Mouse (Mus musculus) CH12.LX (cell line): ENCODE measurements around the gene Arhgap42. TPM values are rescaled to one million over a fixed set of nuclear protein-coding genes. Genes with fewer than 3 reads are reported as not detected.

Experiments used
- DNase-seq: peaks from one replicate; pipeline ENCODE4 v3.0.0-alpha.2; 2013; ENCODE audit errors: extremely low read depth
- H3K27ac ChIP-seq: 2 replicates; pipeline ENCODE4 v1.5.1; 2012; ENCODE audit warnings: low read depth, mild to moderate bottlenecking, control low read depth, moderate library complexity; ENCODE audit not compliant: insufficient read depth
- H3K27me3 ChIP-seq: replicated peaks from 2 replicates; pipeline ENCODE3; 2012; ENCODE audit warnings: inconsistent platforms
- H3K36me3 ChIP-seq, 2 experiments: replicated peaks in 1 of 2; 2 replicates each; pipeline versions ENCODE3 to v1.6.1; 2012; ENCODE audit warnings: inconsistent platforms in 1 of 2, low read length in 1 of 2, mild to moderate bottlenecking in 1 of 2, mixed read lengths in 1 of 2, moderate library complexity in 1 of 2; ENCODE audit not compliant: control insufficient read depth in 1 of 2, insufficient read depth in 1 of 2
- H3K4me1 ChIP-seq, 2 experiments: 2 replicates each; pipeline ENCODE4 v1.6.1; 2012; ENCODE audit warnings: inconsistent platforms in 1 of 2, moderate library complexity in 1 of 2; ENCODE audit not compliant: insufficient read depth in 2 of 2, control insufficient read depth in 1 of 2
- H3K4me2 ChIP-seq: 2 replicates; pipeline ENCODE4 v1.6.1; 2012; ENCODE audit warnings: low read depth, mild to moderate bottlenecking, control low read depth; ENCODE audit not compliant: poor library complexity, insufficient read depth, severe bottlenecking
- H3K4me3 ChIP-seq, 3 experiments: fragments of 150-350 bp in 1 of 3; sonication (generic) in 1 of 3; replicated peaks in 1 of 3; 2 replicates each; pipeline versions ENCODE3 to v1.5.1; 2011 to 2012; ENCODE audit warnings: low read depth in 2 of 3, low read length in 2 of 3, mild to moderate bottlenecking in 2 of 3, moderate library complexity in 2 of 3, control low read depth in 1 of 3, improper control_type of control experiment in 1 of 3, inconsistent platforms in 1 of 3, mixed read lengths in 1 of 3; ENCODE audit not compliant: poor library complexity in 1 of 3
- H3K79me2 ChIP-seq: replicated peaks from 2 replicates; pipeline ENCODE4 v1.6.1; 2012; ENCODE audit warnings: mild to moderate bottlenecking, moderate library complexity; ENCODE audit not compliant: control insufficient read depth, poor library complexity, insufficient read depth, severe bottlenecking; ENCODE audit errors: extremely low read depth
- H3K9ac ChIP-seq: 2 replicates; pipeline ENCODE4 v1.6.1; 2012; ENCODE audit warnings: low read depth, mild to moderate bottlenecking, control low read depth, moderate library complexity; ENCODE audit not compliant: insufficient read depth
- H3K9me3 ChIP-seq: replicated peaks from 2 replicates; pipeline ENCODE3; 2012; ENCODE audit warnings: low read length, inconsistent platforms, mixed read lengths
- BHLHE40 ChIP-seq: IDR thresholded peaks from 2 replicates; pipeline ENCODE4 v1.6.1; 2011; ENCODE audit warnings: mild to moderate bottlenecking, low read depth, low read length, improper control_type of control experiment
- CHD1 ChIP-seq: IDR thresholded peaks from 2 replicates; pipeline ENCODE4 v1.6.1; 2012; ENCODE audit warnings: low read depth, low read length, improper control_type of control experiment, inconsistent platforms
- E2F4 ChIP-seq: IDR thresholded peaks from 2 replicates; pipeline ENCODE4 v1.6.1; 2011; ENCODE audit warnings: low read depth, low read length, improper control_type of control experiment; ENCODE audit not compliant: insufficient replicate concordance
- EP300 ChIP-seq: IDR thresholded peaks from 2 replicates; pipeline ENCODE4 v1.6.1; 2011; ENCODE audit warnings: low read length, improper control_type of control experiment
- ETS1 ChIP-seq: conservative IDR thresholded peaks from 2 replicates; pipeline ENCODE4 v1.6.1; 2012; ENCODE audit warnings: low read depth, mild to moderate bottlenecking, inconsistent platforms, low read length, improper control_type of control experiment, moderate library complexity
- HCFC1 ChIP-seq: IDR thresholded peaks from 2 replicates; pipeline ENCODE4 v1.6.1; 2012; ENCODE audit warnings: low read depth, mild to moderate bottlenecking, inconsistent platforms, low read length, improper control_type of control experiment
- IRF4 ChIP-seq: IDR thresholded peaks from 2 replicates; pipeline ENCODE4 v1.6.1; 2014; ENCODE audit warnings: low read depth, mild to moderate bottlenecking, inconsistent platforms, low read length, improper control_type of control experiment
- JUN ChIP-seq: IDR thresholded peaks from 2 replicates; pipeline ENCODE4 v1.6.1; 2011; ENCODE audit warnings: low read depth, mild to moderate bottlenecking, low read length, improper control_type of control experiment, moderate library complexity; ENCODE audit not compliant: insufficient read depth
- JUND ChIP-seq: conservative IDR thresholded peaks from 2 replicates; pipeline ENCODE4 v1.6.1; 2011; ENCODE audit warnings: low read depth, low read length, improper control_type of control experiment
- KAT2A ChIP-seq: IDR thresholded peaks from 2 replicates; pipeline ENCODE4 v1.6.1; 2012; ENCODE audit warnings: low read length, improper control_type of control experiment, inconsistent platforms; ENCODE audit not compliant: insufficient replicate concordance
- MAFK ChIP-seq: IDR thresholded peaks from 2 replicates; pipeline ENCODE4 v1.6.1; 2011; ENCODE audit warnings: low read length, improper control_type of control experiment; ENCODE audit not compliant: insufficient replicate concordance
- MAX ChIP-seq: IDR thresholded peaks from 2 replicates; pipeline ENCODE4 v1.6.1; 2011; ENCODE audit warnings: low read length, improper control_type of control experiment
- MAZ ChIP-seq: IDR thresholded peaks from 2 replicates; pipeline ENCODE4 v1.6.1; 2012; ENCODE audit warnings: low read depth, mild to moderate bottlenecking, inconsistent platforms, low read length, improper control_type of control experiment, moderate library complexity
- MEF2A ChIP-seq: IDR thresholded peaks from 2 replicates; pipeline ENCODE4 v1.6.1; 2014; ENCODE audit warnings: low read depth, mild to moderate bottlenecking, inconsistent platforms, low read length, improper control_type of control experiment, borderline replicate concordance
- MYC ChIP-seq: IDR thresholded peaks from 2 replicates; pipeline ENCODE4 v1.6.1; 2011; ENCODE audit warnings: low read depth, mild to moderate bottlenecking, improper control_type of control experiment, low read length
- NELFE ChIP-seq: IDR thresholded peaks from 2 replicates; pipeline ENCODE4 v1.6.1; 2011; ENCODE audit warnings: low read depth, low read length, improper control_type of control experiment
- PAX5 ChIP-seq: IDR thresholded peaks from 2 replicates; pipeline ENCODE4 v1.6.1; 2012; ENCODE audit warnings: low read length, inconsistent platforms, mixed read lengths
- RAD21 ChIP-seq: IDR thresholded peaks from 2 replicates; pipeline ENCODE4 v1.6.1; 2011; ENCODE audit warnings: low read depth, mild to moderate bottlenecking, low read length, improper control_type of control experiment, moderate library complexity
- SMC3 ChIP-seq: IDR thresholded peaks from 2 replicates; pipeline ENCODE4 v1.6.1; 2011; ENCODE audit warnings: low read depth, low read length, improper control_type of control experiment
- TBP ChIP-seq: conservative IDR thresholded peaks from 2 replicates; pipeline ENCODE4 v1.6.1; 2011; ENCODE audit warnings: low read depth, low read length, improper control_type of control experiment
- TCF12 ChIP-seq: IDR thresholded peaks from 2 replicates; pipeline ENCODE4 v1.6.1; 2014; ENCODE audit warnings: low read depth, mild to moderate bottlenecking, inconsistent platforms, low read length, improper control_type of control experiment
- UBTF ChIP-seq: IDR thresholded peaks from 2 replicates; pipeline ENCODE4 v1.6.1; 2012; ENCODE audit warnings: low read depth, mild to moderate bottlenecking, inconsistent platforms, low read length, improper control_type of control experiment, moderate library complexity
- USF1 ChIP-seq: IDR thresholded peaks from 2 replicates; pipeline ENCODE4 v1.6.1; 2014; ENCODE audit warnings: low read depth, mild to moderate bottlenecking, inconsistent platforms, low read length, improper control_type of control experiment
- USF2 ChIP-seq: conservative IDR thresholded peaks from 2 replicates; pipeline ENCODE4 v1.6.1; 2011; ENCODE audit warnings: low read depth, low read length, improper control_type of control experiment
- ZKSCAN1 ChIP-seq: IDR thresholded peaks from 2 replicates; pipeline ENCODE4 v1.6.1; 2012; ENCODE audit warnings: low read depth, inconsistent platforms, low read length, improper control_type of control experiment, borderline replicate concordance
- ZMIZ1 ChIP-seq: IDR thresholded peaks from 2 replicates; pipeline ENCODE4 v1.6.1; 2012; ENCODE audit warnings: low read depth, mild to moderate bottlenecking, inconsistent platforms, low read length, improper control_type of control experiment
- ZNF384 ChIP-seq: IDR thresholded peaks from 2 replicates; pipeline ENCODE4 v1.6.1; 2012; ENCODE audit warnings: low read depth, low read length, improper control_type of control experiment, inconsistent platforms
- dilution Hi-C: fragments of 300-500 bp; cut with MboI; formaldehyde crosslinking; loops from 2 replicates; pipeline ENCODE4 v1.14.3; 2020; ENCODE audit warnings: low sequenced_read_pairs; ENCODE audit not compliant: extremely low pct_unique_long_range_greater_than_20kb, extremely low pct_ligation_motif_present
- in situ Hi-C: fragments of 300-500 bp; cut with MboI; formaldehyde crosslinking; loops from 3 replicates; pipeline ENCODE4 v1.14.3; 2019; ENCODE audit warnings: low sequenced_read_pairs, low pct_ligation_motif_present, low pct_unique_long_range_greater_than_20kb, mixed read lengths
- polyA plus RNA-seq: library from polyadenylated mRNA; unstranded; fragments of >175 nt; gene quantifications from 2 replicates; pipeline ENCODE4 v1.2.1, GENCODE M21; 2012; ENCODE audit warnings: low read depth; ENCODE audit not compliant: insufficient read length
- total RNA-seq, 2 experiments: library from RNA; depleted of rRNA; stranded (reverse); fragments of 300-350 nt in 1 of 2; fragments of >200 nt in 1 of 2; gene quantifications; 2 replicates each; pipeline ENCODE4 v1.2.3; 2012 to 2014

Gene Arhgap42
- total and polyA plus RNA-seq, 3 experiments: not detected

DNA sequence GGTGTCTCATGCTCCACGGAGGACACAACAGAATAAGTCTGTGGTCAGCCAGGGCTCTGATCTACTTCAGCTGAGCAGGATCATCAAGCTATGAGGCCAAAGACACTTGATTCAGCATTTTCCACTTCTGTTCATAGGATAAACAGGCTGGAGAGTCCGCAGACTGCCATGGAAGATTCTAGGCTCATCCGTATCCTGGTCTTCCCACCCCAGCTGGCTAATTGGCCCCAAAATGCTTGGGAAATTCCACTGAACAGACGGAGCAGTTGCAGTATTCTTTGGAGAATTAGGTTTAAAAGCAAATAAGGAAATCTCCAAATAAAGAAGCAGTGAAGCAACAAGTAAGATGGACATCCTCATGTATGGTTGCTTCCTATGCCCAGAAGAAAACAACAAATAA, 126.0 kb downstream of the Arhgap42 start:
- no peaks in the 10 kb centered on the region for H3K9me3 ChIP-seq
- H3K4me3 ChIP-seq: no peak overlapping the region
- no peak overlapping the region for H3K9ac ChIP-seq
- TF ChIP-seq MEF2A (no peak), CHD1 (no peak), NELFE (no peak), RAD21 (no peak), KAT2A (no peak), EP300 (no peak), USF1 (no peak), HCFC1 (no peak), JUND (no peak), PAX5 (no peak), ZMIZ1 (no peak), ZNF384 (no peak), UBTF (no peak), USF2 (no peak), IRF4 (no peak), TBP (no peak), MAFK (no peak), JUN (no peak), BHLHE40 (no peak)
- TF ChIP-seq, all 38 proteins: peak for 0
- dilution Hi-C loops (no loop called here), in situ Hi-C loops (no loop called here)
- no peaks in the 10 kb centered on the region for H3K36me3 ChIP-seq
- H3K4me2 ChIP-seq: no peak overlapping the region
- no peaks in the 10 kb centered on the region for H3K4me1 ChIP-seq
- DNase-seq: no peak
- no peaks in the 10 kb centered on the region for H3K27me3 ChIP-seq
- no peak overlapping the region for H3K27ac ChIP-seq
- H3K79me2 ChIP-seq: no peaks in the 10 kb centered on the region

GRCm38 (mm10) chr9:9107697-9108096, 131.2 kb downstream of the Arhgap42 start:
- Histone ChIP-seq H3K9ac (no peak overlapping the region), H3K79me2 (no peaks in the 10 kb centered on the region), H3K36me3 (no peaks in the 10 kb centered on the region), H3K27ac (no peak overlapping the region), H3K9me3 (peaks cover 2% of the 10 kb centered on the region), H3K4me1 (no peaks in the 10 kb centered on the region), H3K27me3 (no peaks in the 10 kb centered on the region), H3K4me2 (no peak overlapping the region), H3K4me3 (no peak overlapping the region)
- in situ Hi-C loops (no loop called here), dilution Hi-C loops (no loop called here)
- no peak for DNase-seq
- TF ChIP-seq ZKSCAN1: no peak
- no peak for TF ChIP-seq MEF2A
- TF ChIP-seq PAX5: no peak
- TF ChIP-seq MYC: no peak
- no peak for TF ChIP-seq MAX
- no peak for TF ChIP-seq E2F4
- no peak for TF ChIP-seq TCF12
- TF ChIP-seq MAZ: no peak
- no peak for TF ChIP-seq ETS1
- TF ChIP-seq KAT2A: no peak
- TF ChIP-seq USF1: no peak
- TF ChIP-seq IRF4: no peak
- no peak for TF ChIP-seq HCFC1
- TF ChIP-seq SMC3: no peak
